Mouse (Mus musculus) large intestine, adult 2 months (tissue): ENCODE measurements around the gene Gm20388. TPM values are rescaled to one million over a fixed set of nuclear protein-coding genes. Genes with fewer than 3 reads are reported as not detected.
"Not testable (repeated sequence)": the region's sequence is repeated elsewhere in the genome, so short reads cannot be mapped to it uniquely, and the experiment has no call there.

Experiments used
- DNase-seq: peaks from one replicate; pipeline ENCODE4 v3.0.0-alpha.2; 2012; ENCODE audit warnings: low read depth, low spot score
- WGBS: fragments of 180-500 bp; shearing (Covaris S2); methylation state at CpG from one replicate; pipeline ENCODE4 v1.1.7; 2018; 5-methylcytosine and 5-hydroxymethylcytosine counted together
- polyA plus RNA-seq: library from polyadenylated mRNA; depleted of rRNA; stranded (reverse); fragments of >200 nt; gene quantifications from 2 replicates; pipeline ENCODE4 v1.2.3, GENCODE M21; 2012

Gene Gm20388
- polyA plus RNA-seq, 1 experiment: 31.5 TPM

DNA sequence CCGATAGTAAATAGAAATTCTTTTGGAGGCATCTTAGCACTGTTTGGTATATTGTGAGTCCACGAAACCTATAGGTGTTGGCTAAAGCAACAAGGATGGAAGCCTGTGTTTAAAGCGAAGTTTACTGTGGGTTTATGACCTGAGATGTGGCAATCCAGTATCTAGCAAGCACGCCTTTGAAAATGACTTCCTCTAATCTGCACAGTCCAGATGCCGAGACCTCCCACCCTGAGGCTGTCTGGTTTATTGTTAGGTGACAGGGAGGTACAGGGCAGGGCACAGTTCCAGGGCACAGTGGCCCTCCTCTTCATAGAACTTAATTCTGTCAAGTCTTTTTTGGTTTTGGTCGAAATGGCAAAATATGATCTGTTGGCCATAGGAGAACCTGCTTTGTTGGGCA, 3166.6 kb downstream of the Gm20388 start:
- WGBS: 49% methylated on average over 6 of the region's 6 CpGs
- no peak for DNase-seq

DNA sequence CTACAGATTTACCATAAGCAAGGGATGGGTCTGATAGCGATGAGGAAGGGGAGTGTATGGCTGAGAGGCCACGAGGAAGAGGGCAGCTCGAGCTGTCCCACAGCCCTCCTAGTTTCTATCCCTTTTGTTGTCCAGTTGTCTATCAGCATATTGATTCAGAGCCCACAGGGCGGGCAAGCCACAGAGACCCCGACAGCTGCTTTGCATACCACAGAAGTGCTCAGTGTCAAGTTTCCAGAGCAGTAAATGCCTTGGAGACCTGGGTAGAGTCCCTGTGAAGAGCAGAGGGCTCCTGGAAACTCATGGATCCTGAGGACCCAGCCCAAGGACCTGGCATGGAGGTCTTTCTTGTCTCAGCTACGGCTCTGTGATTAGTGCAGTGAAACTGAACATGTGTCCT, 3172.4 kb downstream of the Gm20388 start:
- WGBS: 79% methylated on average over 6 of the region's 6 CpGs
- DNase-seq: no peak

DNA sequence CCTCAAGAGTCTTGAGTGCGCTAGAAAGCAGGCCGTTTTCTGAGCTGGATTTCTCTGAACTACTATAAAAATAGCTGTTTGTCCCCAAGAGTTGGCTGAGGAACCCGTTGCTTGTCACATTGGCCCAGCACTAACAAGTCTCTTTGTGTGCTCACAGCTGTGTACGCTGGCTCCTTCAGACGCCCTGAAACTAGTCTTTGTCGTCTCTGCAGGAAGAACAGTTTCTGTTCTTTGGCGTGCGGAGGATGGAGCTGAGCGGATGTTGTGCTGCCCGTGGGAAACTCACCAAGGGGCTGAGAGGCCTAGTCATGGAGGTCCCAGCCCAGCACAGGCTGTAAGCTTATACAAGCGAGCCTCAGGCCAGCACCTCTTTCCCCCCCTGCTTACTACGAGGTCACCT, 3173.0 kb downstream of the Gm20388 start:
- 86% methylated on average over 12 of the region's 12 CpGs for WGBS
- no peak for DNase-seq

DNA sequence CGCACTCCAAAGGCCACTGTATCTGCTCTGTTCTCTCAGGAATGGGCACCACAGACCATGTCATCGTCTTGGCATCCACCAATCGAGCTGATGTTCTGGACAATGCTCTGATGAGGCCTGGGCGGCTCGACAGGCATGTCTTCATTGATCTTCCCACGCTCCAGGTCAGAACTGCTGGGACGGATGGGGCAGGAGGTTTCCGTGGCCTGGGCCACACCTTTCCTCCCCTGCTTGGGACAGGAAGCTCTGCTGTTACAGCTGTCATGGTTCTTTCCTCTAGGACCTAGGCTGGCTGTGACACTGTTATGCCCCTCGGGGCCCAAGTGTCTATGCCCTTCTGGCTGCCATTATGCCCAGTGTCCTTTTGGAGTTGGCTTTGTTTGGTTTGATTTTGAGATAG, 3176.6 kb downstream of the Gm20388 start:
- 86% methylated on average over 9 of the region's 9 CpGs for WGBS

DNA sequence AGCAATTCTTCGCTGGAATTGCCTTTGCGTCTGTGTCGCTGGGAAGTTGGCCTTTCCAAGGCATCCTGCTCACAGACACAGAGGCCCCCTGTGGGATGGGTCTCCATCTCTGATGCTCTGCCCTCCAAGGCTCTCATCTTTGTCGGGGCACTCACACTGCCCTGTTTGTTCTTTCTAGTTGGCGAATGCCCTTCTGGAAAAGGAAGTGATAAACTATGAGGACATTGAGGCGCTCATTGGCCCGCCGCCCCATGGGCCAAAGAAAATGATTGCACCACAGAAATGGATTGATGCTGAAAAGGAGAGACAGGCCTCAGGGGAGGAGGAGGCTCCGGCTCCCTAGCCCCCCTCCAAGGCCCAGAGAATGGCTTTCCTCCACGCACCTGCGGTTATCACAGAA, 3186.6 kb downstream of the Gm20388 start:
- DNase-seq: no peak
- WGBS: 87% methylated on average over 11 of the region's 11 CpGs

More for the DNA sequence above, 3176.6 kb downstream of the Gm20388 start:
- no peak for DNase-seq

DNA sequence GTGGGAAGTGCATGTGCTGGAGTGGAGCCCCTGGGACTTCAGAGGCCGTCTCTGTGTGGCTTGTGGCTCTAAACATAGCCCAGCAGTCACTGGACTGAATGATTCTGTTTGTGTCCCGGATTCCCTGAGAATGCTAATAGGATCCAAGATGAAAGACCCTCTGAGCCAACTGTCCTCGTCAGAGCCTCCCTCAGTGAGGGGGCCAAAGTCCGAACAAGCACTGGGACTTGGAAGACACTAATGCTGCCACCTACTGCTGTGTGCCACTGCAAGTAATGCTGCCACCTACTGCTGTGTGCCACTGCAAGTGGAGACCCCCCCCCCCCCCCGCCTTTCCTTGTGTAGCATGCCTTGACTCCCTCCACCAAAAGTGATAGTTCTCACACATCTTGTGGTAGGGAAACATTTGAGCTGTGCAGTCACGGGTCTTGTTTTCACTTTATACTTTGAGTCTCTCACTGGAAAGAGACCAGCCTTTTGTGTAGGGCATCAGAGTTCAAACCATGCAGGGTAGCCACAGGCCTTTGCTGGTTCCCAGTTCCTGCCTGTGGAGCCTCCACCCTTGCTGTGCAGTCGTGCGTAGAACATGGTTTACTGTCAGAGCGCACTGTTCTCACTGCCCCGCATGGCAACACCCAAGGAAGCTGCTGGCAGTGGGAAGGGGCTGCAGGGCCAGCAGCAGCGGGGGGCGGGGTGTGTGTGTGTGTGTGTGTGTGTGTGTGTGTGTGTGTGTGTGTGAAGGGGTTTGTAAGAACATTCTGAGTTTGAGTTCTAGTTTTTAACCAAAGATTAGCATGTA, 3187.3 kb downstream of the Gm20388 start:
- DNase-seq: no peak

DNA sequence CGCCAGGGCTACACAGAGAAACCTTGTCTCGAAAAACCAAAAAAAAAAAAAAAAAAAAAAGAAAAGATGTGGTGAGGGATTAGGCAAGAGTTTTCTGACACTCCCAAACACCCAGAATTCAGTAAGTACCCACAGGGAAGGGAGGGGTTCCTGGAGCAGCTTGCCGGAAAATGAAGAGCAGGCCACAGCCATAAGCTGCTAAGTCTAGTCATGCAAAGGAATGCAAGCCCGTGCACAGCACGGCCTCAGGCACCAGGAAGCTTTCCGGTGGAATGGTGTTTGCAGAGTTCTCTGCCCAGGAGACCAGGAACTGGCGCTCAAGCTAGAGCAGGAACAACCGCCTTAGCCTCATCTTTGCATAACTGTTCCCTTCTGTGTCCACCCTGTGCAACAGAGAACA, 3189.6 kb downstream of the Gm20388 start:
- DNase-seq: no peak
- 31% methylated on average over 8 of the region's 8 CpGs for WGBS

More for the DNA sequence above, 3187.3 kb downstream of the Gm20388 start:
- 81% methylated on average over 12 of the region's 12 CpGs for WGBS

DNA sequence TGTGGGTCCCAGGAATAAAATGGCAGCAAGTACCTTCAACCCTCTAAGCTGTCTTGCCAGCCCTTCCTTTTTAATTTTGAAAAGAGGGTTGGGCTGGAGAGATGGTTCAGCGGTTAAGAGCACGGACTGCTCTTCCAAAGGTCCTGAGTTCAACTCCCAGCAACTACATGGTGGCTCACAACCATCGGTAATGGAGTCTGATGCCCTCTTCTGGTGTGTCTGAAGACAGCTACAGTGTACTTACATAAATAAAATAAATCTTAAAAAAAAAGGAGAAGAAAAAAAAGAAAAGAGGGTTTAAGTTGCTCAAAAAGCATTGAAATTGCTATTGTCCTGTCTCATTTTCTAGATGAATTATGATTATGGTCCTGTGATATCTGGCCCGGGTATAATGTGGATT, 3190.6 kb downstream of the Gm20388 start:
- no peak for DNase-seq
- WGBS: 75% methylated on average over 4 of the region's 4 CpGs

DNA sequence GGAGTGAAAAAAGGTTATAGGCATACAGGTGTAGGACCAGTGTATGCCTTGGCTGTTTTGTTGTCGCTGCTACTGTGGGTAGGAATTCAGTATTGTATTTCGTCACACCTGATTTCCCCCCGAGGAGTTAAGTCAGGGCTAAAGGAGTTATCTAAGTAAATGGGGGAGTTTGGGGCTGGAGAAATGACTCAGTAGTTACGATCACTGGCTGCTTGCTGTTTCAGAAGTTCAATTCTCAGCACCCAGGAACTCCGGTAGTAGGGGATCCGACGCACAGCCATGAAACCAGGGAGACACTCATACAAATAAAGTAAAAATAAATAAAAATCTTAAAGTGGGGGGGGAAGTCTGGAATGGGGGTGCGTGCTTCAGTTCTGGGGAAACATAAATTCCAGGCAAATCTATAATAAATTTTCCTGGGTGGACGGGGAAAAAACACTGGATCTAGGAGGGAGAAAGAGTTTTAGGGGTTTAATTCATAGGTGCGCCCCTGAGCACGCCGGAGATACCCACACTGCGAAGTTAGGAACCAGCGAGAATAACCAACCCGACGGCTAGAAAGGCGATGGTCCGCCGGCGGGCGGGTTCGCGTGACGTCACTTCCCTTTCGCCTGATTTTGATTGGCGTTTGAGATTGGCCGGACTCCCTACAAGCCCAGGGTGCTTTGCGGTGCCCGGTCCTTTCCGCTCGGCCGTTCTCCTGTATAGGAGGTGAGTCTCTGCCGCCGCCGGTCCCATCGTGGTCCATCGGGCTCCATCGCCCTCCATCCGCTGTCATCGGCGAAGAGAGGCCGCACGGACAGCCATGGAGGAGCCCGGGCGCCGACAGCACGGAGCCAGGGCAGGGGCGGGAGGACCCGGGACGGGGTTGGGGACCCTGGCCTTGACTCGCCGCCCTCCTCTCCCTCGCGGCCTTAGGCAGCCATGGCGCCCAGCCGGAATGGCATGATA, 3191.4 kb downstream of the Gm20388 start, which contains the start of gene Rpl13:
Rpl13 (plus strand) TSS at position 616 of the 951 bp plus-strand sequence.
- DNase-seq: peak; percentile 69
- WGBS: 1% methylated on average over 56 of the region's 56 CpGs

DNA sequence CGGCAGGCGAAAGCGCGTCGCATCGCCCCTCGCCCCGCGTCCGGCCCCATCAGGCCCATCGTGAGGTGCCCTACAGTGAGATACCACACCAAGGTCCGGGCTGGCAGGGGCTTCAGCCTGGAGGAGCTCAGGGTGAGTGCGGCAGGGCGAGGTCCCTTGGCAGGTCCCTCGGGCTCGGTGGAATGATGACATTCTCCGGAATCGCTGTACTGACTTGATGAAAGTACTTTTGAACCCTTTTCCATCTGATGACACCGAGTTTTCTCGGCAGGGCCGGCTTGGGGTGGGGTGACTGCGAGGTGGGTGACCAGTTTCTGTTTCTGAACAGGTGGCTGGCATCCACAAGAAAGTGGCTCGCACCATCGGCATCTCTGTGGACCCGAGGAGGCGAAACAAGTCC, 3192.2 kb downstream of the Gm20388 start:
- DNase-seq: not testable (repeated sequence)
- under 1% methylated on average over 26 of the region's 26 CpGs for WGBS

DNA sequence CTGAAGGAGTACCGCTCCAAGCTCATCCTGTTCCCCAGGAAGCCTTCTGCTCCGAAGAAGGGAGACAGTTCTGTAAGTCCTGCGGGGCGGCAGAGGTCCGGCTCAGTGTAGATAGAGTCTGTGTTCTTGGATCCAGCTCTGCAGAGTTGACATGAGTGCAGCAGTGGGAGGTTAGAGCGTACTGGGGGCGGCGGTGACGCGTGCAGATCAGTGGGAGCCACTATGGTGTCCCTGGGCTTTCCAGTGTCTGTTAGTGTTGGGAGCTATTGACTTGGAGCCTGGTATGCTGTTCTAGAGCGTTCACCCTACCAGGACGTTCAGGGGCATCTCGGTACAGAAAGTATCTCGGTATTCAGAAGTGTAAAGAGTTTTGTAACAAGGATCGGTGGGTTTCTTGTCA, 3192.6 kb downstream of the Gm20388 start:
- WGBS: 5% methylated on average over 15 of the region's 15 CpGs
- no peak for DNase-seq

DNA sequence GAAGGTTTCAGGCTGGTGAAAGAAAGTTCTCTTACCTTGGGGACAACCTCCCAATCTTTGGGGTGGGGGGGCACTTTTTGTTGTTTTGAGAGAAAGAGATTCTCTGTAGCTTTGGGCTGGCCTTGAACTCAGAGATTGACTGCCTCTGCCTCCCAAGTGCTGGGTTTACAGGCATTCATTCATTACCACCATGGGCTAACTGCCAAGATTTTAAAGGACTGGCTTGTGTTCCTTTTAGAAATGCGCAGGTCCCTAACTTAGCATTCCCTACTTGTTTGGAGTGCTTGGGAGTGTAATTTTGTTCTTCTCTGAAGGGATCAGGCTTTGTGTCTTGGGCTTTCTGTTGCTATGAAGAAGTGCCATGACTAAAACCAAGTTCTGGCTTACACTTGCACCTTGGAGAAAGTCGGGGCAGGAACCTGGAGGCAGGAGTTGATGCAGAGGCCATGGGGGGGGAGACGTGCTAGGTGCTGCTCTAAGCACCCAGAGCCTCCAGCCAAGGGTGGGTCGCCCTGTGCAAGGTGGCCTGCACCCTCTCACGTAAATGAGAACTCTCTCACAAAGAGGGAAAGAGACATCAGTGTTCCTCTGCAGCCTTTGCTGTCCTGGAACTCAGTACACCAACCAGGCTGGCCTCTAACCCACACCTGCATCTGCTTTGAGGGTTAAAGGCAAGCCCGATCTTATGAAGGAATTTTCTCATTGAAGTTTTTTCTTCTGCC, 3193.6 kb downstream of the Gm20388 start:
- WGBS: 60% methylated on average over 6 of the region's 6 CpGs
- DNase-seq: no peak

DNA sequence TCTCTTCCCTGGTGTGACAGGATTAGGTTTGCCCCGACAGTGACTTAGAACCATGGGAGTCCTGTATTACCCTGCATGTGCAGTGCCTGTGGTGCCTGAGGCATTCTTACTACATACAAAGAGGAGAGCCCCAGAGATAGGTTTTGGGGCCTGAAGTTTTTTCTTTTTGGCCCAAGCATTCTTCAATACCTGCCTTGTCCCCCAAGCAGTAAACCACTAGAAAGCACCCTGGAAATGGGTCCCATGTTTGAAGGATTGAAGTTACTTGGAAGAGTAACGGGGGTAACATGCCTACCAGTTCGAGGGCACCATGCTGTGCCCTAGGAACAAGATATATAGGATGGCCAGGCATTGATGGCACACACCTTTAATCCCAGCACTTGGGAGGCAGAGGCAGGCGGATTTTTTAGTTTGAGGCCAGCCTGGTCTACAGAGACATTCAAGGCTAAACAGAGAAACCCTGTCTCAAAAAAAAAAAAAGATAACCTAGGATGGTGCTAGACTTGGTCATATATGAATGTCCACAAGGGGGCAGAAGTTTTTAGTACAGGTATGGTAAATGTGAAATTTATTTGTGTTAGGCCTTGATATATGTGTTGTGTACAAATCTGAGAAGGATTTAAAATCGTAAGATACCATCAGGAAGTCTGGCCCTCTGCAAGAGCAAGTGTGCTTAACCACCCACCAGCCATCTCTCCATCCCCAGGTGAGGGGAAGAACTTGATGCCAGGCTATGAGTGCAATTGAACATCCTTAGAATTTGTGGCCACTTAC, 3195.1 kb downstream of the Gm20388 start:
- WGBS: 55% methylated on average over 5 of the region's 5 CpGs
- no peak for DNase-seq

DNA sequence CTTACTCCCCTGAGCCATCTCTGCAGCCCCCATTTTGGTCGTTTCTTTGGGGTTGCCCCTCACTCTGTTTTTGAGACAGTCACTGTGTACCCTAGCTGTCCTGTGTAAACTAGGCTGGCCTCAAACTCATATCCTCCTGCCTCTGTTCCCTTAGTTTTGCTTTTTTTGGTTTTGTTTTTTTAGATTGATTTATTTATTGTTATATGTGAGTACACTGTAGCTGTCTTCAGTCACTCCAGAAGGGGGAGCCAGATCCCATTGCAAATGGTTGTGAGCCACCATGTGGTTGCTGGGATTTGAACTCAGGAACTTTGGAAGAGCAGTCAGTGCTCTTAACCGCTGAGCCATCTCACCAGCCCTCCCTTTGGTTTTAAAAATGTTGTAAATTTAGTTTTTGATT, 3195.9 kb downstream of the Gm20388 start:
- WGBS: 46% methylated on average over 2 of the region's 2 CpGs
- no peak for DNase-seq

DNA sequence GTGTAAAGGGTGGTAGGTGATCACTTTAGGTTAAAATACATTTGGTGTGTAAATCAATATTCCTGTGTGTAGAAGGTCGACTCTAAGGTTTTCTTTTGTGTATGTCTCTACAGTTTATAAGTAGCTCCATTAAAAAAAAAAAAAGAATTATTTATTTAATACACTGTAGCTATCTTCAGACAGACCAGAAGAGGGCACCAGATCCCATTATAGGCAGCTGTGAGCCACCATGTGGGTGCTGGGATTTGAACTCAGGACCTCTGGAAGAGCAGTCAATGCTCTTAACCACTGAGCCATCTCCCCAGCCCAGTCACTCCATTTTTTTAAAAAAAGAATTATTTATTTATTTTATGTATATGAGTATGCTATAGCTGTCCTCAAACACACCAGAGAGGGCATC, 3197.4 kb downstream of the Gm20388 start:
- WGBS: 57% methylated on average over 1 of the region's 1 CpGs
- no peak for DNase-seq

DNA sequence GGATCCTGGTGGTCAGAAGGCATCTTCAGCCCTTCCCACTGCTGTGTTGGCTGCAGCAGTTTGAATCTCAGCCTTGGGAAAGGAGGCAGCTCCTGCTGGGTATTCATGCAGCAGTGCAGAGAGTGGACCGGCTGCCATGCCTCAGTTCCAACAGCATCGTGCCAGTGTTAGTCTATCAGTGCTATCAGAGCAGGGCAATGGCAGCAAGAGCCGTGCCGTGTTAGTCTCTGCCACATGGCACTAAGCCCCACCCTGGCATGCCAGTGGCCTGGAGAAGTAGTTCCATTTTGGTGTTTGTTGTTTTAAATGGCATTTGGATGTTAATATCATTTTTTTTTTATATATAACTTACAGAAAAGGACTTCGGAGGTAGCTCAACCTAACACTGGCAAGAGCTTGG, 3198.3 kb downstream of the Gm20388 start:
- no peak for DNase-seq
- WGBS: 78% methylated on average over 5 of the region's 5 CpGs

DNA sequence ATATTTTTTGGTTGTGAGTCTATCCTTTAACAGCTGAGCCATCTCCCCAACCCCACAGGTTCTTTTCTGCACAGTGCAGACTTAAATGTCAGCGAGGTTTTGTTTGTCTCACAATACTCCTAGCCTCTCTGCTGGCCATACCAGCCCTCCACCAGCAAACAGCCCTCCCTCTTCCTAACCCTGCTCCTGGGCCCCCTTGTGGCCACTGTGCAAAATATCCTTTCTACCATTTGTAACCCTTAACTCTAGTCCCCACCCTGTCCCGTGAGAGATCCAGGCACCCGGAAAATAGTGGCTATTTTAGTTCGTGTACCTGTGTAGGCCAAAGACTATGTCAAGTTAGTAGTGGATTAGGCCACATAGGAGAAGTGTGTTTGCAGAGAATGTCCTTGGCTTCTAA, 3200.0 kb downstream of the Gm20388 start:
- no peak for DNase-seq
- WGBS: 4% methylated on average over 4 of the region's 4 CpGs

DNA sequence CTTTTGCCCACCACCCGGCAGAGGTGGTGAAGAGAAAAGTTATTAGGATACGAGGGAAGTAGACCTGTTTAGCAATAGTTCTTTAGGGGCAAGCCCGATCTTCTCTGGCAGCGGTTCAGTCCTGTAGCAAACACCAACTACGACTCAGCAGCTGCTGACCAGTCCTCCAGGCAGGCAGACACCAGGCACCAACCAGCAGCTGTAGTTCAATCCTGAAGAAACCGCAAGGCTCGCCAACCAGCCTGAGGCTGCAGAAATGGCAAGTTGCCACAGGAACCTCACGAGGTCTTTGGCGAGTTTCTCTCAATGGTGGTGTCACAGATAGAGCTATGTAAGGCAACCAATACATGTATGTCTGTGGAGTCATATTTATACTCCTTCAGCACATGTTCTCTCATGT, 3202.3 kb downstream of the Gm20388 start:
- no peak for DNase-seq
- WGBS: 71% methylated on average over 9 of the region's 9 CpGs

DNA sequence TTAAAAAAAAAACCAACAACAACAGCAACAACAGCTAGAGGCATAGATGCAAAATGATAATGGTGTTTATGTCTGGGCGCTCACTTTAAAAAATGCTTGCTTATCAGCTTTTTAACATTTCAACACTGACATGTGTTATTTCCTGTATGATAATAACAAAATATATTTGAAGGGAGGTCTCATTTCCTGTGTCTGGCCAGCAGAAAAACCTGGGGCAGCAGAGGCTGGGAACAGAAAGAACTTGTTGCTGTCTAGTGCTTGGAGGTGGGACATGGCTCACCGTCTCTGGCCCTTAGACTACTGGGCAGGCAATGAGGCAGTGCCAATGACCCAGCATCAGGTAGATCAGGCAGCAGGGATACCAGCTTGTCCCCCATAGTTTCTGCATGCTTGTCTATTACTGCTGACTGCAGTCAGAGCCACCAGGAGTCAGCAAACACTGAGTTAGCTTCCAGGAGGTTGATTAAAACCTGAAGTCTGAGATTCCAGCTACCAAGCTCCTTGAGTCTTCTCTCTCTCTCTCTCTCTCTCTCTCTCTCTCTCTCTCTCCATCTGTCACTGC, 3203.3 kb downstream of the Gm20388 start:
- 55% methylated on average over 2 of the region's 2 CpGs for WGBS
- no peak for DNase-seq
